Mouse (Mus musculus) adrenal gland, postnatal 4 days (tissue): ENCODE measurements around the gene Spata4. TPM values are rescaled to one million over a fixed set of nuclear protein-coding genes. Genes with fewer than 3 reads are reported as not detected.
A peak's percentile ranks its signal among the peaks of the same experiment; 100 is the strongest.
"Not testable (repeated sequence)": the region's sequence is repeated elsewhere in the genome, so short reads cannot be mapped to it uniquely, and the experiment has no call there.

ENCODE experiments used
- DNase-seq, 2 experiments: peaks; one replicate each; pipeline ENCODE4 v3.0.0; 2021 to 2022; ENCODE audit warnings: low spot score in 2 of 2, mixed read lengths in 2 of 2
- long read RNA-seq, 2 experiments: library from polyadenylated mRNA; stranded (forward); transcript quantifications; one replicate each; pipeline ENCODE4 v2.0.0; 2021
- total RNA-seq, 2 experiments: library from RNA; stranded (reverse); gene quantifications; 2 replicates each; pipeline ENCODE4 v1.2.3; 2021

Gene Spata4
- under 1 TPM in 1 of 2 experiments, not detected in 1; 0.28 TPM for total RNA-seq
- long read RNA-seq, experiment 1: 0 reads
- long read RNA-seq, experiment 2, partial matches to known transcripts: 1 of 1 reads
- long read RNA-seq, experiment 2, other reads (novel, unspliced or antisense): 0 of 1 reads

- DNase-seq: peak; percentile 5 to 12
These were observed at the start of gene Spata4 for GRCm38 (mm10) chr8:54600671-54601251. Spata4 (plus strand) TSS chr8:54600781.

GRCm38 (mm10) chr8:54554921-54555320, 45.7 kb upstream of the Spata4 start:
- no peak for DNase-seq

- DNase-seq: no peak
These were observed 38.4 kb upstream of the Spata4 start for GRCm38 (mm10) chr8:54562137-54562536.

GRCm38 (mm10) chr8:54565181-54565580, 35.4 kb upstream of the Spata4 start:
- DNase-seq: no peak

GRCm38 (mm10) chr8:54565603-54566260, 34.8 kb upstream of the Spata4 start:
- DNase-seq: no peak

- DNase-seq: no peak
These were observed 33.4 kb upstream of the Spata4 start for GRCm38 (mm10) chr8:54567168-54567567.

- no peak for DNase-seq
These were observed 29.7 kb upstream of the Spata4 start for GRCm38 (mm10) chr8:54570618-54571609.

- DNase-seq: no peak
These were observed 19.1 kb upstream of the Spata4 start for GRCm38 (mm10) chr8:54581436-54581835.

- no peak for DNase-seq
These were observed 17.7 kb upstream of the Spata4 start for GRCm38 (mm10) chr8:54582886-54583285.

GRCm38 (mm10) chr8:54594634-54595033, 5.9 kb upstream of the Spata4 start:
- no peak for DNase-seq

- no peak for DNase-seq
These were observed 4.5 kb upstream of the Spata4 start for GRCm38 (mm10) chr8:54596051-54596450.

- DNase-seq: no peak
These were observed 3.6 kb upstream of the Spata4 start for GRCm38 (mm10) chr8:54596940-54597339.

GRCm38 (mm10) chr8:54597386-54597785, 3.2 kb upstream of the Spata4 start:
- no peak for DNase-seq

- DNase-seq: no peak
These were observed 2.9 kb downstream of the Spata4 start for GRCm38 (mm10) chr8:54603440-54603839.

- DNase-seq: no peak
These were observed 8.8 kb downstream of the Spata4 start for GRCm38 (mm10) chr8:54609336-54609735.

- peak in 1 of 2 experiments; percentile 5 for DNase-seq
These were observed 9.7 kb downstream of the Spata4 start for GRCm38 (mm10) chr8:54610238-54610637.

GRCm38 (mm10) chr8:54616710-54617109, 16.1 kb downstream of the Spata4 start:
- not testable (repeated sequence) for DNase-seq

- DNase-seq: no peak
These were observed 38.1 kb downstream of the Spata4 start for GRCm38 (mm10) chr8:54638634-54639033.
